Mouse (Mus musculus) limb, embryonic 14.5 days (tissue): ENCODE results near the gene Hs3st3b1. TPM values are rescaled to one million over a fixed set of nuclear protein-coding genes. Genes with fewer than 3 reads are reported as not detected.

ENCODE experiments used
- ATAC-seq: fragments of 200-750 bp; cut with Nextera tagmentation; 2 replicates; pipeline ENCODE4 v1.8.0; 2017; ENCODE audit warnings: low read depth, moderate number of reproducible peaks, moderate TSS enrichment; ENCODE audit not compliant: low FRiP score
- DNase-seq: peaks from one replicate; pipeline ENCODE4 v3.0.0-alpha.2; 2015; ENCODE audit warnings: low spot score
- H3K27ac ChIP-seq: fragments of 300-500 bp; sonication (generic); replicated peaks from 2 replicates; pipeline ENCODE4 v1.5.1; 2014; ENCODE audit warnings: low read depth, mild to moderate bottlenecking, low read length, moderate library complexity, mixed read lengths
- H3K27me3 ChIP-seq: fragments of 300-500 bp; sonication (generic); 2 replicates; pipeline ENCODE4 v1.6.1; 2014; ENCODE audit warnings: low read length, mixed read lengths; ENCODE audit not compliant: control insufficient read depth, insufficient read depth
- H3K36me3 ChIP-seq: fragments of 300-500 bp; sonication (generic); 2 replicates; pipeline ENCODE4 v1.6.1; 2014; ENCODE audit warnings: mild to moderate bottlenecking, low read length, moderate library complexity, mixed read lengths; ENCODE audit not compliant: control insufficient read depth, insufficient read depth
- H3K4me1 ChIP-seq: fragments of 300-500 bp; sonication (generic); 2 replicates; pipeline ENCODE4 v1.6.1; 2014; ENCODE audit warnings: antibody characterized with exemption, low read length, mixed read lengths; ENCODE audit not compliant: control insufficient read depth, insufficient read depth
- H3K4me2 ChIP-seq: fragments of 300-500 bp; sonication (generic); replicated peaks from 2 replicates; pipeline ENCODE4 v1.6.1; 2014; ENCODE audit warnings: low read depth, mild to moderate bottlenecking, low read length, moderate library complexity; ENCODE audit not compliant: severe bottlenecking
- H3K4me3 ChIP-seq: fragments of 300-500 bp; sonication (generic); replicated peaks from 2 replicates; pipeline ENCODE4 v1.5.1; 2014; ENCODE audit warnings: low read length
- H3K9ac ChIP-seq: fragments of 300-500 bp; sonication (generic); 2 replicates; pipeline ENCODE4 v1.6.1; 2014; ENCODE audit warnings: mild to moderate bottlenecking, low read depth, low read length, moderate library complexity; ENCODE audit not compliant: severe bottlenecking
- H3K9me3 ChIP-seq: fragments of 300-500 bp; sonication (generic); 2 replicates; pipeline ENCODE4 v1.6.1; 2016; ENCODE audit warnings: low read length; ENCODE audit not compliant: control insufficient read depth
- POLR2A ChIP-seq: fragments of 200-500 bp; IDR thresholded peaks from 2 replicates; pipeline ENCODE4 v1.8.0; 2012; ENCODE audit warnings: inconsistent platforms, mild to moderate bottlenecking, moderate library complexity, borderline replicate concordance; ENCODE audit not compliant: insufficient read depth, insufficient read length; ENCODE audit errors: extremely low read depth
- WGBS: fragments of 180-500 bp; shearing (Covaris S2); extraction: QIAGEN DNeasy Blood & Tissue Kit; methylation state at CpG from one replicate; pipeline ENCODE4 v1.1.7; 2014; 5-methylcytosine and 5-hydroxymethylcytosine counted together
- polyA plus RNA-seq, 2 experiments: library from polyadenylated mRNA; depleted of rRNA in 1 of 2; stranded (reverse) in 1 of 2; unstranded in 1 of 2; fragments of >200 nt; fragmentation: Nextera tagmentation in 1 of 2; extraction: Ambion mirVana in 1 of 2; gene quantifications; 2 replicates each; pipeline versions ENCODE4 v1.2.1 to v1.2.3; 2012 to 2014

The Hs3st3b1 gene
- polyA plus RNA-seq, 2 experiments, result 18.6 to 19.6 TPM

DNA sequence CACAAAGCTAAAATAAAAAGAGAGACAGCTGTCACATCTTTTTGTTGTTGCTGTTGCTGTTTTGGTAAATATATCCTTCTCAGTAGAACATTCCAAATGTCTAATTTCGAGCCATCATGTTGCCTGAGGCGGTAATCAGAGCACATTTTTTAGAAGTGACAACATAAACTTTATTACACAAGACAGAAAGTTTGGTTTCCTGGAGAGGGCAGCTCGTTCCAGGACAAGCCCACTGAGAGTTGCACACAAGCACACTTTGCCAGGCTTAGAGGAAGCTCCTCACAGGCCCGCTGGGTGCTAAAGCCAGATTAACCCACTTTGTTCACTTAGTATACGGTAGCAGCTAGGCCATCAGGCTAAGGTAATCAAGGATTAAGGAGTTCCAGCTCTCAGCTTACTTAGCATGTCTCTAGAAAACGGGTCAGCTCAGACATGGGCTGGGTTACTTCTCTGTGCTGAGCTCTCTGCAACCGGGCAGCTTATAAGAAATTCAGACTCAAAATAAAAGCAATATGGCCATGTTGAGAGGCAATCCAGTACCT, 30.5 kb downstream of the Hs3st3b1 start:
- Histone ChIP-seq H3K9me3 (no peaks in the 10 kb centered on the region), H3K36me3 (peaks cover 15% of the 10 kb centered on the region), H3K4me2 (no peak overlapping the region), H3K4me1 (peaks cover 16% of the 10 kb centered on the region), H3K27ac (no peak overlapping the region), H3K27me3 (no peaks in the 10 kb centered on the region), H3K4me3 (no peak overlapping the region), H3K9ac (no peak overlapping the region)
- 37% methylated on average over 7 of the region's 7 CpGs for WGBS
- peak; percentile 14 for DNase-seq
- no peak for TF ChIP-seq POLR2A
- ATAC-seq, result no peak

DNA sequence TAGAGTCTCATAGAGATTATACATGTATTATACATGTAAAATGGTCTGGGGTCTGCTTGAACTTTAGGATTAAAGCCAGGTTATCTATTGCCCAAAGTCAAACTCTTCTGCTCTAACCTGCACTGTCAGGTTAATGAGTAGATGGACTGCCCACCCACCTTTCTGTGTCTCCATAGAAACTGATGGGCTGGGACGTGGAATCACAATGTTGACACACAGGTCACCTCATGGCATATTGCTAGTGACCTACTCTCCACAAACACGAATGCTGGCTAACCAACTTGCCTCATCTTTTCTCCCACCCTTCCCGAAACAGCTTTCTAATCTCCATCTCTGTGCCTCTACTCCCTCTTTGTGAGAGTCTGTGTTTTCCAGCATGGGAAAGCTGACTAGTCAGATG, 38.7 kb downstream of the Hs3st3b1 start:
- H3K9ac ChIP-seq, result no peak overlapping the region
- no peaks in the 10 kb centered on the region for H3K9me3 ChIP-seq
- no peak for TF ChIP-seq POLR2A
- ATAC-seq (no peak), DNase-seq (no peak)
- H3K27ac ChIP-seq, result no peak overlapping the region
- no peak overlapping the region for H3K4me3 ChIP-seq
- 90% methylated on average over 3 of the region's 3 CpGs for WGBS
- no peak overlapping the region for H3K4me2 ChIP-seq
- H3K27me3 ChIP-seq, result no peaks in the 10 kb centered on the region
- peaks cover 9% of the 10 kb centered on the region for H3K36me3 ChIP-seq
- H3K4me1 ChIP-seq, result 0 out of 2 replicates have a peak, but pooled peaks cover 4% of the 10 kb centered on the region

DNA sequence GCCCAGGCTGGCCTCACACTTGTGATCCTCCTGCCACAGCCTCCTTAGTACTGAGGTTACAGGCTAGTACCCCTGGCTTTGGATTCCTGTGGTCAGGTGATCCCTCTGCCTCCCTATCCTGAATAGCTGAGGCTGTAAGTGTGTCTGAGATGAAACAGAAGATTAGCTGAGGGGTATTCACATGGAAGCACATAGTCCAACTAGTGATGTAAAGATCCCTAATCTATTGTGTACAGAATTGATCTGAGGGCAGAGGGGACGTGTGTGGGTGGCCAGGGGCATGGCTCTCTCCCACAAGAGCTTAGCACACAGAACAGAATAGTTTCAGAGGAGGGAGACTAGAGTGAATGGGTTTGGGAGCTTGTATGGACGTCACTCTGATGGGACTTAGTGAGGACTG, 41.8 kb downstream of the Hs3st3b1 start:
- TF ChIP-seq POLR2A, result no peak
- H3K4me2 ChIP-seq, result no peak overlapping the region
- no peak overlapping the region for H3K4me3 ChIP-seq
- H3K27me3 ChIP-seq, result no peaks in the 10 kb centered on the region
- no peak overlapping the region for H3K9ac ChIP-seq
- DNase-seq, result no peak
- no peaks in the 10 kb centered on the region for H3K36me3 ChIP-seq
- H3K4me1 ChIP-seq, result 0 out of 2 replicates have a peak, but pooled peaks cover 4% of the 10 kb centered on the region
- ATAC-seq, result no peak
- WGBS, result 72% methylated on average over 2 of the region's 2 CpGs
- H3K9me3 ChIP-seq, result no peaks in the 10 kb centered on the region
- no peak overlapping the region for H3K27ac ChIP-seq

DNA sequence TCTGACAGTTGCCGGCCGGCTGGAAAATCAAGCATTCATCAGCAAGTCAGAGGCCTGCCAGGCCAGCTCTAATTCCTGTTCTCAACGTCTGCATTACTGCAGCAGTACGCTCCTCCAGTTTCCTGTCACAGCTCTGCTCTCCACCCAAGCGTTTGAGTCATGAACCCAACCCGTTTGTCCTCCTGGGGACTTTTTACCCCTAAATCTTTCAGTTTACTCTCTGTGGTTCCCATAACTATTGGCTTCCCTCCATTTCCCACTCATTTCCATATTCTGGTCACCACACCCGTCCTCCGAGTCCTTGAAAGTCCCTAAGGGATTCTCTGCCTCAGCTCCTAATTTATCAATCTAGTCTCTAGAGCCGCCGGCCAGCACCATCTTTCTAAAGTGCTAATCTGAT, 42.8 kb downstream of the Hs3st3b1 start:
- H3K4me2 ChIP-seq, result no peak overlapping the region
- H3K27me3 ChIP-seq, result no peaks in the 10 kb centered on the region
- H3K4me1 ChIP-seq, result 0 out of 2 replicates have a peak, but pooled peaks cover 4% of the 10 kb centered on the region
- H3K4me3 ChIP-seq, result no peak overlapping the region
- H3K36me3 ChIP-seq, result no peaks in the 10 kb centered on the region
- TF ChIP-seq POLR2A, result no peak
- ATAC-seq (no peak), DNase-seq (no peak)
- WGBS, result 43% methylated on average over 10 of the region's 10 CpGs
- no peaks in the 10 kb centered on the region for H3K9me3 ChIP-seq
- no peak overlapping the region for H3K9ac ChIP-seq
- no peak overlapping the region for H3K27ac ChIP-seq

DNA sequence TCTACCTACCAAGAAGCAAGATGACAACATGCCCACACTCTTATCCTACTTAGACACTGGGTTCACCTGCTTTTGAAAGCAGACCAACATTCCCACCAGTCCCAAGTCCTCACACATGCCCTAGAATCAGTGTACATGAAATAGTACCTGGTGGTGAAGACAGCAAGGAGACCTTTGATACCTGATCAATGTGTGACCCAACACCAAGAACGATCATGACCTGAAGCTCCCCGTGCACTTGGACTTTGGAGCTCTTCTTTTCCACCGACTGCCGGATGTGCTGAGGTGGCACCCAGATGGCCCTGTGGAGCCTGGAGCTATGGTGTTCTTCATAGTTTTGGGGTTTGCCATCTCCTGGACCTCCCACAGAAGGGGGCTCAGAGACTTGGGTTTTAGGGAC, 43.5 kb downstream of the Hs3st3b1 start:
- ATAC-seq, result no peak
- no peak for DNase-seq
- no peaks in the 10 kb centered on the region for H3K27me3 ChIP-seq
- 96% methylated on average over 4 of the region's 4 CpGs for WGBS
- H3K27ac ChIP-seq, result no peak overlapping the region
- TF ChIP-seq POLR2A, result no peak
- H3K9me3 ChIP-seq, result no peaks in the 10 kb centered on the region
- H3K9ac ChIP-seq, result no peak overlapping the region
- H3K4me2 ChIP-seq, result no peak overlapping the region
- H3K4me3 ChIP-seq, result no peak overlapping the region
- 0 out of 2 replicates have a peak, but pooled peaks cover 4% of the 10 kb centered on the region for H3K4me1 ChIP-seq
- H3K36me3 ChIP-seq, result no peaks in the 10 kb centered on the region

DNA sequence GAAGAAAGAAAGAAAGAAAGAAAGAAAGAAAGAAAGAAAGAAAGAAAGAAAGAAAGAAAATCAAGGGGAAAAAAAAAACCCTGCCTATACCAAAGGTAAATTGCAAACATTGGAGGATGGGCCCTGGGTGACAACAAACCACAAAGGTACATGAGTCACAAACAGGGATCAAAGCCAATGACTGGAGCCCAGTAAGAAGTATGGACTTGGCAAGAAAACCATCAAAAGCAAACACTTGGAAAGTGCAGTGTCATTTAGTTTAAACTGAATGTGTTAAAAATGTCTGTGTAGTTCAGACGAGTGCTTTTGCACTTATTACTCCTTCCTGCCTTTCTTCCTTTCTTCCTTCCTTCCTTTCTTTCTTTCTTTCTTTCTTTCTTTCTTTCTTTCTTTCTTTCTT, 59.3 kb downstream of the Hs3st3b1 start:
- H3K36me3 ChIP-seq, result no peaks in the 10 kb centered on the region
- no peak for ATAC-seq
- no peak overlapping the region for H3K4me3 ChIP-seq
- peaks cover 6% of the 10 kb centered on the region; the same call in 1 of the 2 replicates for H3K4me1 ChIP-seq
- no peaks in the 10 kb centered on the region for H3K9me3 ChIP-seq
- TF ChIP-seq POLR2A, result no peak
- H3K4me2 ChIP-seq, result no peak overlapping the region
- WGBS, result 50% methylated on average over 1 of the region's 1 CpGs
- no peak overlapping the region for H3K9ac ChIP-seq
- peaks cover 5% of the 10 kb centered on the region; the same call in 1 of the 2 replicates for H3K27me3 ChIP-seq
- peak; percentile 3 for DNase-seq
- no peak overlapping the region for H3K27ac ChIP-seq
